Mouse (Mus musculus) heart, adult 2 months (tissue): ENCODE results near the gene Ttc23.

ENCODE experiments used
- CTCF ChIP-seq: fragments of 200-600 bp; IDR thresholded peaks from 2 replicates; pipeline ENCODE4 v1.8.1; 2022; ENCODE audit warnings: antibody characterized with exemption, mild to moderate bottlenecking, moderate library complexity
- EP300 ChIP-seq: fragments of 200-500 bp; IDR thresholded peaks from 2 replicates; pipeline ENCODE4 v1.6.1; 2011; ENCODE audit warnings: low read depth, low read length, control low read depth; ENCODE audit not compliant: insufficient read depth
- POLR2A ChIP-seq: fragments of 200-500 bp; IDR thresholded peaks from 2 replicates; pipeline ENCODE4 v1.6.1; 2011; ENCODE audit warnings: mild to moderate bottlenecking, low read depth, low read length, control low read depth; ENCODE audit not compliant: insufficient read depth

- TF ChIP-seq POLR2A = no peak
- no peak for TF ChIP-seq CTCF
- TF ChIP-seq EP300 = no peak
Observed at GRCm38 (mm10) chr7:67787861-67788260, 140.7 kb downstream of the Ttc23 start.
